Mouse (Mus musculus) thymus, adult 18-20 months (tissue): ENCODE data around the gene Grip1.

Experiments used
- DNase-seq, 2 experiments: peaks; one replicate each; pipeline ENCODE4 v3.0.0; 2022; ENCODE audit warnings: mixed read lengths in 2 of 2

The Grip1 gene

DNA sequence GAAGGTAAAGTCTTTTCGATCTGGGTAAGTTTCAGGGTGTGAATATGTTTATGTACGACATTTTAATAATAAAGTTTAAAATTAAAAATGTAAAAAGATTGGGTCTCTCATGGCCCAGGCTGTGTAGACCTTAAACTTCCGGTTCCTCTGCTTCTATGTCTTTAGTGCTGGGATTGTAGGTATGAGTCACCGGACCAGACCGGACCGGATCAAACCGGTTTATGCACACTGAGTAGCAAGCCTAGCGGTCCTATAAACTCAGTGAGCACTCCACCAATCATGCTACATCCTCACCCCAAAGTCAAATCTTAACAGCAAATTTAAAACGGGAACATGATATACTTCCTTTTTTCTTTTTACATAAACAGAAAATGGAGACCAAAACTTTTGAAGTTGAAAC is 530.7 kb downstream of the Grip1 start:
- DNase-seq, result no peak

DNA sequence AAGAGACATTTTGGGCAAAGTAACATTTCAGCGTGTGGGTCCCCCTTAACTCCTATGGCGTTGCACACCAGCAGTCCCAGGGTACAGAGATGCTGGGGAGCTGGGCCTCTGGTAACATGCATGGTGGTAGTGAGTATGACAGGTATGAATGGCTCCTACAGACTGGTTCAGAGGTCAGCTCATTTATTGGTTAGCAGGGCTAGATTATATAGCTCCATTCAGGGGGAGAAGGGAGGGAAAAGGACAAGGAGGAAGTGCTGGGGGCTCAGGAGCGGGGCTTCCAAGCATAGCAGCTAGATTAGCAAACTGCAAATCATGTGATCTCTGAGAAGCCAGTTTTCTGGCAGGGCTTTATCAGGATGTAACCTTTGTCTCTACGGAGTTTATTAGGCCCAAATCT is 544.8 kb downstream of the Grip1 start:
- DNase-seq, result no peak

DNA sequence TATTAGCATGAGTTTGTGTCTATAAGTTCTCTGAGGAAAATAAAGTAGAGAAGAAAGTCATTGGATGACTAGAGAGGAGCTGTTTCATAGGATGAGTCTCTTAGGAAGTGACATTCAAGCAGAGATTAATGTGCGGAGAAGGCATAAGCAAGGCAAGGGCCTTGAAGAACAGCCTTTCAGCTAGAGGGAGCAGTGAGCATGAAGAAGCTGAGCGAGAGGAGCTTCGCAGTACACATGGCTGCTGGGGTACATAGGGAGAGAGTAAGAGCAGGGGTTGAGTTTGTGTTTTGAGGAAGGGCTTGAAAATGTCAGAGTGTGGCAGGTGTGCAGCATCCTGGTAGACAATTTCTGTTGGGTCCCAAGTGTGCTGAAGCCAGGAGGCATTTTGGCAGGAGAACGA is 548.5 kb downstream of the Grip1 start:
- no peak for DNase-seq

- DNase-seq, result no peak
These were observed 550.5 kb downstream of the Grip1 start for GRCm38 (mm10) chr10:120004096-120004495.

DNA sequence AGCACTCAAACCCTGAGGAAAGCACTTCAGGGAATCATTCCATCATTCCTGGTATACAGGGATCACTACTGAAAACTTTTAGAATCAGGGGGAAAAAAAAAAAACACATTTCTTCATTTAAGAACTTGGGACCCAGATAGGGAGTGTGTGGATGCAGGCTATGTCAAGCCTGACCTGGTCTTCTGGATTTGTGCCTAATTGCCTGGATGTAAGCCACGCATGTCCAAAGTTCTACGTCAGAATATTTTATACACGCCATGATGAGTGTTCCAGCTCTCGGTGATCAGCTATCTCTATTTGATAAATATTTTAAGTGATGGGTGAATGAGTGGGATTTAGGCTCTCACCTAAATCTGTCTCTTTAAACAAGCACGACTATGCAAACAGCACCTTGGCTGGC is 552.0 kb downstream of the Grip1 start:
- no peak for DNase-seq

- no peak for DNase-seq
These were observed 558.7 kb downstream of the Grip1 start for GRCm38 (mm10) chr10:120012331-120012730.

DNA sequence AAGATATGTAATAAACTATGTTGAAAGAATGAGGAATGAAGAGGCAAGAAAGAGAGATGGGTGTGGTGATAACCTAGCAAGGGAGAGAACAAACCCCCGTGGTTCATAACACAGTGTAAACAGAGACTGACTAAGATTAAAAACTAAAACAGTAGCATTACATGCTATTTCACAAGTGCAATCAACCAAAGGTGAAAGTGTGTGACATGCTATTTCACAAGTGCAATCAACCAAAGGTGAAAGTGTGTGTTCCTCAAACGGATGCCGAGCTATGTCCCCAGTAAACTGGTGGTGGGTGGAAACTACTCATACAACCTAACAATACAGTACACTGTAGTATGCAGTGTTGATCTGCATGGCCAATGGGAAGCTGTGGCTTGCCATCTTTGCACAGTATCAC is 561.5 kb downstream of the Grip1 start:
- no peak for DNase-seq

DNA sequence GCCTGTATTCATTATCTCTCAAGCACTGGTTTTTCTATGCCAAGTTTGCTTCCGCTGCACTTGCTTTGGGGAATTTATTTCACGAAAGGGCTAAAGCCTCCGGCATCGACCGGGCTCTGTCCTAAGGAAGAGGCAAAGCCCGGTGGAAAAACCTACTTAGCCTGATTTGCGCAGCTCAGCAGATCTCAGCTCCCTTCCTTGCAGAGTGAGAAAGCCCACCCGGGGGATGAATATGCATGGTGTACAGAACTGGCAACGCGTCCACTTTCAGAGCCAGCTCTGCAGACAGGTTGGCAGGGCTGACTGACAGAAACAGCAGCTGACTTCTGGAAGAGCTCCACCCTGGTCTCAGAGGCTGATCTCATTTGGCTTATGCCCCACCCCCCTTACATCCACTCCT is 572.8 kb downstream of the Grip1 start:
- no peak for DNase-seq

- no peak for DNase-seq
These were observed 577.3 kb downstream of the Grip1 start for GRCm38 (mm10) chr10:120030901-120031300.

DNA sequence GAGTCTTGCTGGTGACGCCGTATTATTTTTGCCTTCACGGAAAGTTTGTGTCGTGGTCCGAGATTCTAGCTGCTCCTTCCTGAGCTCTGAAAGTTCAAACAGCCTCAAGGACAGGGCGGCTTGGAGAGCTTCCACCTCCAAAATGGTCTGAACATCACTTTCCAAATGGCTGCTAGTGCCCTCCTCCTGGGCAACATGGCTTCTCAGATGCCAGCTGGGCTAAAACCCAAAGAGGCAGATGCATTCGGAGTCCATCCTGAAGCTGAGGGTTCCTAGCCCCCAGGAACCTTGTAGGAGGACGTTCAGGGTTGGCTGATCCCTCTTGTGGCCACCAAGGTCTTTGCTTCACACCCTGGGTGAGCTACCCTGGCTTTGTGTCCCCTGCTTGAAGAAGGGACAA is 577.7 kb downstream of the Grip1 start:
- no peak for DNase-seq

GRCm38 (mm10) chr10:120033866-120034265 is 580.2 kb downstream of the Grip1 start:
- no peak for DNase-seq

GRCm38 (mm10) chr10:120035211-120035733 is 581.6 kb downstream of the Grip1 start:
- no peak for DNase-seq

DNA sequence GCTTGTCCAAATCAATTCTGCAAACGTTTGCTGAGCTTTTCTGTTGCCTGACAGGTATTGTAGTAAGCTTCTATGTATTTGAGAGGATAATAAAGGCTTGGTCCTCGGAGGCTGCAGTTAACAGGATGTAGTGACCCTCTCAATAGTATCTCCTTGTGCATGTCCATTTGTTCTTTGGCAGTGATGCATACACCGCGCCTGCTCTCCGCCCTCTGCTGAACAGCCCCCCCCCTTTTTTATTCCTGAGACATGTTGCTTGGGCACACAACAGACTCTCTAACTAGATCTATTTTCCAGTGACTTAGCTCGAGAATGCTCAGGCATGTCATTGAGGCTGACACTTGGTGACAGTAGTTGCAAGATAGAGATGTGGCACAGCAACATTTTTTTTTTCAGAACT is 582.2 kb downstream of the Grip1 start:
- DNase-seq, result no peak

GRCm38 (mm10) chr10:120038194-120038593 is 584.6 kb downstream of the Grip1 start:
- no peak for DNase-seq

GRCm38 (mm10) chr10:120044237-120044636 is 590.6 kb downstream of the Grip1 start:
- DNase-seq, result no peak

- no peak for DNase-seq
These were observed 591.1 kb downstream of the Grip1 start for GRCm38 (mm10) chr10:120044714-120045234.

DNA sequence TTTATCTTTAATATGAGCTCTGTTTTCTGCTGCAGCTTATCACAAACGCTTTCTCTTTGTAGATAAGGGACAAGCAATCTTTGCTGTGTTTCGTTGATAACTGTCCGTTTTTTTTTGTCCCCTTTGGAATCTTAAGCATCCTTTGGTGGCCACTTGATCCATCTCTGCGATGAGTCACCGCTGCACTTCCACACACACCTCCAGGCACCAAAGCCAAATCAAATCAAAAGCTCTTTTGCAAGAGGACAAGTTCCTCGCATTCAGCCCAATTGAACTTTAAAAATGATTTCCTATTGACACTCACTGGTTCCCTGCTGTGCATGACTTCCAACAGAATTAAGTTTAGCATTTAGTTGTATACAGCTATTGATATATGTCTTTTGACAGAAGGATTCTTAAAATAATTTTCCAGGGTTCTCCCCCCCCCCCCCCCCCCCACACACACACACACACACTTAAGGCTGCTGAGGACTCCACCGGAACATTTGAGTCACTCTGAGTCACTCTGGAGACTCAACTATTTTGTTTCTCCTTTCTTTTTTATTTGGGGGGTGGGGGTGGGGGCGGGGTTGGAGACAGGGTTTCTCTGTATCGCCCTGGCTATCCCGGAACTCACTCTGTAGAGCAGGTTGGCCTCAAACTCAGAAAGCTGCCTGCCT is 607.1 kb downstream of the Grip1 start:
- DNase-seq, result no peak

DNA sequence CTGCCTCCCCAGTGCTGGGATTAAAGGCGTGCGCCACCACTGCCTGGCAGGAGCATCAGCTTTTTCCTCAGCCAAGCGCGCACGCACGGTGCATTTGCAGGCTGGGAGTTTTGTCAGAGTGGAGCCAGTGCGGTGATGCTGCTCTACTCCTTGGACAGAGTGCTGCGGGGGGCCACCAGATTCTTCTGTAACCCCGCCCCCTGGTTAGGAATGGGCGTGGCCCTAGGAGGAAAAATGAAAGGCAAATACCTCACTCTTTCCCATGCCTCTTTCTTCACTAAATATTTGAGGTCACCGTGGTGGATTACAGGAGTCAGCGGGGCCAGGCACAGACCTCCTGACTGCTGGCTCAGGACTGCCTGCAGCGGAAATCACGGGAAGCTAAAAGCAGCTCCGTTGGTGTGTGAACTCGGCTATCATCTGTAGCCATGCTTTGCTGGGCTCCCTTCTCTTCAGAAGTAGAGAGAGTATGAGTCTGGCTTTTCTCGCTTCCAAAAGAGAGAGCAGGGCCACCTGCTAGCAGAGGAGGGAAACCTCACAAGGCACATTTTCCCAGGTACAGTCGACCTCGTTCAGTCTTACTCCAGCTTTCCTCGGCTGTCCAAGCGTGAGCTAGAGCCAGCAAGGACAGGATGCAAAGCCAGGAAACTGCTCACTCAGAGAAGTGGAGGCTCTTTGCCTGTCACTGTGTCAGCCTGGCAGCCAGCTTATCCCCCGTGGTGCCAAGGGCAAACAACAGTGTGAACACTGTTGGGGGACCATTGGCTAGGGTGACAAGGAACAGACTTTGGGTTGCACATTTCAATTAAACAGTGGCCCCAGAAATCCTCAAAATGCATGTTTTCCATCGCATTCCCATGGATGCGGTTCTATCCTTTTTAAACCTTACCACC is 607.9 kb downstream of the Grip1 start:
- no peak for DNase-seq

DNA sequence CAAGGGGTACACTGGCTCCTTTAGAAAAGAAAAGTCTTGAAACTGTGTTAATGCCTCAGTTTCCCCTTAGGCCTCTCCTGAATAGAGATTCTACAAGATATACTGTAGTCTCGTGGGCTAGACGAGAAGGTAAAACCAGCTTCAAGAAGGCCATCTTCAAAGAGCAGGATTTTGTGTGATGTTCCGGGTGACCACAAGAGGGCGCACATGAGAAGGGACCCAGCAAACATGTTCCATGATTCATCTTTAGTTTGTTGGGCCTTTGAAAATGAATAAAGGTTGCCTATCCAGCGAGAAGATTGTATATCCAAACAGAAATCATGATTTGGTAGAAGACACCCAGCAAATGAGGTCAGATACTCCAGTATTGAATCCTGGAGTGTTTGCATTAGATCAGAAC is 610.8 kb downstream of the Grip1 start:
- peak in 1 of 2 experiments; percentile 9 for DNase-seq

DNA sequence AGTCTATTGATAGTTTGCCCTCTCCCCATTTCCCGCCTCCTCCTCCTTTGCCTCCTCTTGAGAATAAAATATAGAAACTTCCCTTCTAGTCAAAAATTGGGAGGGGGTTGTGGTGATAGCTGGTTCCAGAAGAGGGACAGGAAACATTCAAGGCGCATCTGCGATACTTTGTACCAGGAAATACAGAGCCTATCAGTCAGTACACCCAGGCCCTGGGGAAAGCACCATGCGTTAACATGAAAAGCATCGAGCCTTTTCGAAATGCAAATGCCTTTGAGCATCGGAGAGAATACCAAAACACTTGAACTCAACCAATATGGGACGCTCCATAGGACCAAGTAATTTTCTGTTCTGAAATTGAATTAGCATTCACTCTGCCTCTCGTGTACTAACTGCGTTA is 612.7 kb downstream of the Grip1 start:
- DNase-seq, result no peak

- DNase-seq, result no peak
These were observed 624.2 kb downstream of the Grip1 start for GRCm38 (mm10) chr10:120077850-120078249.

GRCm38 (mm10) chr10:120092548-120092947 is 638.9 kb downstream of the Grip1 start:
- no peak for DNase-seq

DNA sequence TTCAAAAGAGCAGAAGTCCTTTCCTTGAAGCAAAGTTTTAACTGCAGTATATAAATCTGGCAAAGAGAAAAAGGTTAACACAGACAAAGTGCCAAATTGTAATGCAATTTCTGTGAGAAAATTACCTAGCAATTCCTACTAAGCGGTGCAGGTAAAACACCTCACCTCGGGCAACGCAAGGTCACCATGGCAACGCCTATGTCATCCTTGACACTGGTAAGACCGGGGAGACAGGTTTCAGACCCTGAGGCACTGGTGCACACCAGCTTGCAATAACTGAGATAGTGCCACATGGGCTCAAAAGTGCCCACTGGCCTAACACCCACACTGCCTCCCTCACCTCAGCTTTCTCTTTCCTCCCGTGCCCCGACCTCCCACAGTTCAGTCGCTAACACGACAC is 641.5 kb downstream of the Grip1 start:
- no peak for DNase-seq

GRCm38 (mm10) chr10:120095716-120096115 is 642.1 kb downstream of the Grip1 start:
- no peak for DNase-seq
